Mouse (Mus musculus) stomach, embryonic 16.5 days (tissue): Measurements from ENCODE around the gene Ssu72. TPM values are rescaled to one million over a fixed set of nuclear protein-coding genes. Genes with fewer than 3 reads are reported as not detected.
A peak's percentile ranks its signal among the peaks of the same experiment; 100 is the strongest.

ENCODE experiments used
- ATAC-seq: fragments of 200-750 bp; cut with Nextera tagmentation; 2 replicates; pipeline ENCODE4 v1.8.0; 2017; ENCODE audit warnings: moderate number of reproducible peaks, moderate TSS enrichment; ENCODE audit not compliant: insufficient read depth, low FRiP score
- H3K27ac ChIP-seq: fragments of 300-500 bp; sonication (generic); 2 replicates; pipeline ENCODE4 v1.5.1; 2014; ENCODE audit warnings: low read length
- H3K27me3 ChIP-seq: fragments of 300-500 bp; sonication (generic); 2 replicates; pipeline ENCODE4 v1.6.1; 2014; ENCODE audit warnings: low read length, control low read depth, mixed read lengths; ENCODE audit not compliant: control insufficient read depth, insufficient read depth
- H3K36me3 ChIP-seq: fragments of 300-500 bp; sonication (generic); 2 replicates; pipeline ENCODE4 v1.6.1; 2014; ENCODE audit warnings: low read length; ENCODE audit not compliant: control insufficient read depth, insufficient read depth
- H3K4me1 ChIP-seq: fragments of 300-500 bp; sonication (generic); 2 replicates; pipeline ENCODE4 v1.6.1; 2014; ENCODE audit warnings: low read length, control low read depth, mixed read lengths; ENCODE audit not compliant: control insufficient read depth, insufficient read depth
- H3K4me2 ChIP-seq: fragments of 300-500 bp; sonication (generic); 2 replicates; pipeline ENCODE4 v1.6.1; 2014; ENCODE audit warnings: low read depth, low read length, mixed read lengths
- H3K4me3 ChIP-seq: fragments of 300-500 bp; sonication (generic); replicated peaks from 2 replicates; pipeline ENCODE4 v1.5.1; 2014; ENCODE audit warnings: mild to moderate bottlenecking, low read length
- H3K9ac ChIP-seq: fragments of 300-500 bp; sonication (generic); 2 replicates; pipeline ENCODE4 v1.6.1; 2014; ENCODE audit warnings: low read length
- H3K9me3 ChIP-seq: fragments of 300-500 bp; sonication (generic); replicated peaks from 2 replicates; pipeline ENCODE4 v1.6.1; 2016; ENCODE audit warnings: low read length, control low read depth; ENCODE audit not compliant: control insufficient read depth
- WGBS: fragments of 180-500 bp; shearing (Covaris S2); extraction: QIAGEN DNeasy Blood & Tissue Kit; methylation state at CpG from one replicate; pipeline ENCODE4 v1.1.7; 2014; 5-methylcytosine and 5-hydroxymethylcytosine counted together
- polyA plus RNA-seq: library from polyadenylated mRNA; unstranded; fragments of >200 nt; fragmentation: Nextera tagmentation; extraction: Ambion mirVana; gene quantifications from 2 replicates; pipeline ENCODE4 v1.2.1, GENCODE M21; 2015

Gene Ssu72
- polyA plus RNA-seq, 1 experiment from 2014 or later, result 132 TPM

DNA sequence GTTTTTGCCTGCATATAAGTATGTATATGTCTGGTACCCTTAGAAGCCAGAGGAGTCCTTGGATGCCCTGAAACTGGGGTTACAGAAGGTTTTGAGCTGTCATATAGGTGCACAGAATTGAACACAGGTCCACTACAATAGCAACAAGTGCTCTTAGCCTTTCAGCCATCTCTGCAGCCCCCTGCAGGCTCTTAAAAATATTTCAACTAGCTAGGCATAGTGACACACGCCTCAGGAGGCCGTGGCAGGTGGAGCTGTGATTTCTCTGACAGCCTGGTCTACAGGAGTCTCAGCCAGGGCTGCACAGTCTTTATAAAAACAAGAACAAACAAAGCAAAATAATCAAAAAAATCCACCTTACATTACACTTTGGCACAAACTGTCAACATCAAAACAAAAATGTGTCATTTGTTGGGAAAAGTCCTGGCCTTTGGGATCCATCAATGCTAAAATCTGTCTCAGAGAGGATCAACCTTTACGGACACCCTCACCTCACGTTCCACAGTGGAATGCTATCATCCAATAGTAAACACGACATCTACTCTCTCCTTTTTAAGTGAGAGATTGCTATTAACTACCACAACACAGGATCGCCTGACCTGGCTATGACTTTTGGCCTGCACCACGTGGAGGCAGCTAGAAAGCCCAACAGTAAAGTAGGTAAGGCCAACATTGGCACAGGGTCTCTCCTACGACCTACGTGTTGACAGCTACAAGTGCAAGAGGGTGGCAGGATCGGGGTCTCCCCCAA, 55.4 kb downstream of the Ssu72 start:
- Histone ChIP-seq H3K27ac (peak overlapping the region; percentile 46; the same call in 1 of the 2 replicates), H3K9me3 (no peaks in the 10 kb centered on the region), H3K4me3 (peak overlapping the region; percentile 82), H3K4me2 (peak overlapping the region; percentile 94), H3K36me3 (peaks cover 5% of the 10 kb centered on the region; the same call in 1 of the 2 replicates), H3K9ac (peak overlapping the region; percentile 84), H3K4me1 (peaks cover 15% of the 10 kb centered on the region), H3K27me3 (no peaks in the 10 kb centered on the region)
- WGBS, result 1% methylated on average over 10 of the region's 10 CpGs
- ATAC-seq, result no peak

DNA sequence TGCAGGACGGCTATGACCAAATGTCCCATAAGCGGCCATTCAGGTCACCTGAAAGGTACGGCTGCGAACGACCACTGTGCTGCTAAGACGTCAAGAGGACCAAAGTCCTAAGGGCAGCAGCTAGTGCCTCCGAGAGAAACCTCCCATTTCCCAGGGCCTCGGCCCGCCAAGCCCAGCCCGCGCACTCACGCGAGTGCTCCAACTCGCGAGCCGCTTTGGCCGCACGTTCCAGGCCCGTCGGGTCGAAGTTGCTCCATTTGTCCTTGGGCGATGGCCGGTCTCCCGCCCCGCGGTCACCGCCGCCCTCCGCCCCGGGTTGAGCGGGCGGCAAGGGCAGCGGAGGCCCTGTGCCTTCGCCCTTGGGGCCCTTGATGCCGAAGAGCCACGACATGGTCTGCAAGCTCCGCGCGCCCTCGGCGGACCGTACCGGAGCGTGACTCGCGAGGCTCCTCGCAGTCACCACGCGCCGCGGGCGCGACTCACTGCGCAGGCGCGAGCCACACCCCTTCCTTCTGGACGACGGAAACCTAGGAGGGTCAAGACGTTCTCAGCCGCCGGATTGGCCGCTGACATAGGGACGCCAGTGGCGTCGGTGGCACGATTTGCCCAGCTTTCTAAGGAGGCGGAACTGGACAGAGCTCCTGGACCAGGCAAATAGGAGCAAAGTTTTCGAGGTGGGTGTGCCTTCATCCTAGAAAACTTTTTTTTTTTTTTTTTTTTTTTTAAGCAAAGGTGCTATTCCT, 56.2 kb downstream of the Ssu72 start, which contains the start of gene Atad3a:
Gene Atad3a (minus strand): TSS at position 481 of the 743 bp plus-strand sequence.
- no peaks in the 10 kb centered on the region for H3K36me3 ChIP-seq
- H3K27ac ChIP-seq, result peak within 1 kb of the TSS; percentile 46

DNA sequence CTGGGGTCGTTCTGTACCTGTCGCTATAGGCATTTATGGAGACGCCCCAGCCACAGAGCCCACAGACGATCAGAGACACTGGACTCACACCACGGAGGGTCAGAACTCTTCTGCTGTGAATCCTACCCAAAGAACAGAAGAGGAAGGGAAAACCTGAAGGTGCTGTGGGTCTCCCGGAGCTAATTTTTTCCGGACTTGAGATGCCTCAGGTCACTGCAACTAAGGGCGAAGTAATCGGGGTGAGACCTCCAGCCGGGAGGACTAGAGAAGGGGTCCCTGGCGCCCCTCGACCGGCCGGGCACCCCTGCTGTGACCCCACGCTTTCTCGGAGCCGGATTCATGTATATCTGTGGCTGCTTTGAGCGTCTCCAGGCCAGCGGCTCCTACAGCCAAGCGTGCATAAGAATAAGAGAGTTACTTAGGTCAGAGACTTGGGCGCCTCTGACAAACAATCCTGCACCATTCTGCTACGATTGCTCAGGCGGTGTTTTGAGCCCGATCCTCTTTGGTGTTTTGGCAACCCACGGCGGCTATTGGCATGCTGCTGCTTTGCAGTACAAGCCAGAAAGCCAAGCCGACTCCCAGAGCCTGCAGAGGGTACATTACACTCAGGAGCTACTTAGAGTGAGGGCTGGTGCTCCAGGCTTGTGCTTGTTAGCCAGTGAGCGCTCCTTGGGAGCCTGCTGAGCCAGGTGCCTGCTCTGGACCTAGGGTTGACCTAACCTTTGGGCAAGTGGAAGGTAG, 56.9 kb downstream of the Ssu72 start:
- ATAC-seq, result no peak
- H3K4me1 ChIP-seq, result peaks cover 15% of the 10 kb centered on the region
- H3K36me3 ChIP-seq, result no peaks in the 10 kb centered on the region
- no peaks in the 10 kb centered on the region for H3K27me3 ChIP-seq
- 2% methylated on average over 28 of the region's 28 CpGs for WGBS
- H3K4me3 ChIP-seq, result peak overlapping the region; percentile 82
- peak overlapping the region; percentile 88 for H3K4me2 ChIP-seq
- peak overlapping the region; percentile 77 for H3K9ac ChIP-seq
- peak overlapping the region; percentile 43 for H3K27ac ChIP-seq
- H3K9me3 ChIP-seq, result no peaks in the 10 kb centered on the region

More for the DNA sequence above, 56.2 kb downstream of the Ssu72 start, which contains the start of gene Atad3a:
- peak within 1 kb of the TSS; percentile 84 for H3K9ac ChIP-seq
- H3K27me3 ChIP-seq, result no peaks in the 10 kb centered on the region
- WGBS, result under 1% methylated on average over 68 of the region's 68 CpGs
- H3K4me2 ChIP-seq, result peak within 1 kb of the TSS; percentile 94
- peaks cover 15% of the 10 kb centered on the region for H3K4me1 ChIP-seq
- no peaks in the 10 kb centered on the region for H3K9me3 ChIP-seq
- ATAC-seq, result peak; percentile 95
- peak within 1 kb of the TSS; percentile 82 for H3K4me3 ChIP-seq

- Histone ChIP-seq H3K27ac (no peak overlapping the region), H3K4me2 (no peak overlapping the region), H3K9ac (no peak overlapping the region), H3K4me3 (no peak overlapping the region), H3K4me1 (peaks cover 15% of the 10 kb centered on the region), H3K36me3 (no peaks in the 10 kb centered on the region), H3K27me3 (no peaks in the 10 kb centered on the region), H3K9me3 (no peaks in the 10 kb centered on the region)
- ATAC-seq, result no peak
- 78% methylated on average over 3 of the region's 3 CpGs for WGBS
Measured at GRCm38 (mm10) chr4:155762357-155762756, 57.8 kb downstream of the Ssu72 start.

GRCm38 (mm10) chr4:155769496-155769879, 64.9 kb downstream of the Ssu72 start:
- peak overlapping the region; percentile 81 for H3K4me2 ChIP-seq
- no peaks in the 10 kb centered on the region for H3K9me3 ChIP-seq
- H3K36me3 ChIP-seq, result no peaks in the 10 kb centered on the region
- H3K4me3 ChIP-seq, result peak overlapping the region; percentile 48
- H3K27ac ChIP-seq, result 0 out of 2 replicates have a peak overlapping the region, but pooled peaks have one; percentile 70
- H3K4me1 ChIP-seq, result peaks cover 12% of the 10 kb centered on the region
- no peak for ATAC-seq
- H3K27me3 ChIP-seq, result no peaks in the 10 kb centered on the region
- peak overlapping the region; percentile 79 for H3K9ac ChIP-seq
- 66% methylated on average over 5 of the region's 5 CpGs for WGBS

DNA sequence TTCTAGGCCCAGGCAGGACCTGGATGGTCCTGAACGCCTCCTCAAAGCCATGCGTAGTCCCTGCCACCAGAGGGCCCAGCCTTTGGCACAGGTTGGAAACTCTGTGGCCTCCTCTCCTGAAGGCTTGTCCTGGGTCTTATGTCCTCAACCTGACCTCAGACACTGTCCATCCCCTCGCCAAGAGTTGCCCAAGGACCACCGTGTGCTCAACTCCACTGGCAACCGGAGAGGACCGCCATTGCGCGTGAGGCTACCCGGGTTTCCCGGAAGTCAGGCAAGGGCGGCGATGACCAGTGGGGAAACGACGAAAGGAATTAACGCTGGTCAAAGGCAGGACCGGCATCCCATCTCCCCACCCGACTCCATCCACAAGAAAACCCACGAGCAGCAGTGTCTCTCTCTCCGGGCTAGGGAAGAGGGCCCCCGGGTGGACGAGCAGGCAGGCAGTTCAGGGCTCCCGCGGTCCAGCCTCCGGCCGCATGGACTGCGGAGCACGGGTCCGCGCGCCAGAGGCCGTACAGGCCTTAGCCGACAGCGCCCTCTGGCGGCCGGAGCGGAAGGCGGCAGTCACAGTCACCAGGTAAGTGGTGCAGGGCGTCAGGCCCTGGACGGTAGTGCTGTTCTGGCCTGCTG, 65.4 kb downstream of the Ssu72 start:
- WGBS, result under 1% methylated on average over 39 of the region's 39 CpGs
- Histone ChIP-seq H3K36me3 (no peaks in the 10 kb centered on the region), H3K4me2 (peak overlapping the region; percentile 81), H3K9me3 (no peaks in the 10 kb centered on the region), H3K27ac (peak overlapping the region; percentile 70), H3K9ac (peak overlapping the region; percentile 79), H3K27me3 (no peaks in the 10 kb centered on the region), H3K4me3 (peak overlapping the region; percentile 48), H3K4me1 (peaks cover 14% of the 10 kb centered on the region)
- ATAC-seq, result peak; percentile 88

GRCm38 (mm10) chr4:155770626-155771025, 66.0 kb downstream of the Ssu72 start:
- no peak for ATAC-seq

DNA sequence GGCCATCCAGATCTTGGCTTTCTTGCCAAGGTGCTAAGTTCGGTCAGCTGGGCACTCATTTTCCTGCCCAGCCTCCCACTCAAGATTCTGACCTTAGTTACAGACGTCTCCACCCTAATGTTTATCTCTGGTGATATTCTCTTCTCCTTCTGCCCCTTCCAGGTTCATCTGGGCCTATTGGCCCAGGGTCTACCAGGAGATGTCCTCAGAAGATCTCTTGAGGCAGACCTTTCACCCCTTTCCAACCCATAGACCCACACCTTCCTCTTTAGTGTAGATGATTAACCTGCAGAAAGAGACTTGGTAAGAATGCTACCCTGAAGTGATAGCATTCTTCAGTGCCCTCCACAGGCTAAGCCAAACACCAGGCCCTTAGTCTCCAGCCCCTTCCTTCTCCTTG, 67.1 kb downstream of the Ssu72 start:
- peaks cover 28% of the 10 kb centered on the region for H3K4me1 ChIP-seq
- no peak overlapping the region for H3K27ac ChIP-seq
- ATAC-seq, result no peak
- no peaks in the 10 kb centered on the region for H3K36me3 ChIP-seq
- WGBS, result 79% methylated on average over 2 of the region's 2 CpGs
- no peak overlapping the region for H3K4me3 ChIP-seq
- H3K9ac ChIP-seq, result no peak overlapping the region; the same call in 1 of the 2 replicates
- no peaks in the 10 kb centered on the region for H3K9me3 ChIP-seq
- no peak overlapping the region for H3K4me2 ChIP-seq
- H3K27me3 ChIP-seq, result no peaks in the 10 kb centered on the region

More at GRCm38 (mm10) chr4:155770626-155771025, 66.0 kb downstream of the Ssu72 start:
- H3K36me3 ChIP-seq, result no peaks in the 10 kb centered on the region
- H3K27ac ChIP-seq, result no peak overlapping the region
- 37% methylated on average over 24 of the region's 24 CpGs for WGBS
- H3K9me3 ChIP-seq, result no peaks in the 10 kb centered on the region
- H3K4me2 ChIP-seq, result peak overlapping the region; percentile 81
- no peaks in the 10 kb centered on the region for H3K27me3 ChIP-seq
- H3K4me3 ChIP-seq, result peak overlapping the region; percentile 48
- peak overlapping the region; percentile 79 for H3K9ac ChIP-seq
- H3K4me1 ChIP-seq, result peaks cover 20% of the 10 kb centered on the region
